Mouse (Mus musculus) neural tube, embryonic 11.5 days (tissue): ENCODE data around the gene Taf3. TPM values are rescaled to one million over a fixed set of nuclear protein-coding genes. Genes with fewer than 3 reads are reported as not detected.

Experiments used
- ATAC-seq: fragments of 200-750 bp; cut with Nextera tagmentation; 2 replicates; pipeline ENCODE4 v1.8.0; 2017; ENCODE audit warnings: moderate number of reproducible peaks, mild to moderate bottlenecking, moderate TSS enrichment, moderate library complexity; ENCODE audit not compliant: insufficient read depth, low FRiP score, low TSS enrichment
- DNase-seq: peaks from one replicate; pipeline ENCODE4 v3.0.0-alpha.2; 2015; ENCODE audit warnings: low spot score
- H3K27ac ChIP-seq: fragments of 300-500 bp; sonication (generic); 2 replicates; pipeline ENCODE4 v1.5.1; 2014; ENCODE audit warnings: low read depth, mild to moderate bottlenecking, low read length
- H3K27me3 ChIP-seq: fragments of 300-500 bp; sonication (generic); 2 replicates; pipeline ENCODE4 v1.6.1; 2014; ENCODE audit warnings: mild to moderate bottlenecking, low read length, mixed read lengths; ENCODE audit not compliant: control insufficient read depth, insufficient read depth
- H3K36me3 ChIP-seq: fragments of 300-500 bp; sonication (generic); 2 replicates; pipeline ENCODE4 v1.6.1; 2014; ENCODE audit warnings: mild to moderate bottlenecking, low read length, moderate library complexity, mixed read lengths; ENCODE audit not compliant: control insufficient read depth, insufficient read depth
- H3K4me1 ChIP-seq: fragments of 300-500 bp; sonication (generic); 2 replicates; pipeline ENCODE4 v1.6.1; 2014; ENCODE audit warnings: low read length, mixed read lengths; ENCODE audit not compliant: control insufficient read depth, insufficient read depth
- H3K4me2 ChIP-seq: fragments of 300-500 bp; sonication (generic); 2 replicates; pipeline ENCODE4 v1.6.1; 2014; ENCODE audit warnings: low read depth, mild to moderate bottlenecking, moderate library complexity
- H3K4me3 ChIP-seq: fragments of 300-500 bp; sonication (generic); 2 replicates; pipeline ENCODE4 v1.5.1; 2014; ENCODE audit warnings: low read depth, low read length
- H3K9ac ChIP-seq: fragments of 300-500 bp; sonication (generic); 2 replicates; pipeline ENCODE4 v1.6.1; 2014; ENCODE audit warnings: mild to moderate bottlenecking, low read length
- H3K9me3 ChIP-seq: fragments of 300-500 bp; sonication (generic); 2 replicates; pipeline ENCODE4 v1.6.1; 2016; ENCODE audit warnings: low read length; ENCODE audit not compliant: control insufficient read depth
- WGBS: fragments of 180-500 bp; shearing (Covaris S2); extraction: QIAGEN DNeasy Blood & Tissue Kit; methylation state at CpG from one replicate; pipeline ENCODE4 v1.1.7; 2014; 5-methylcytosine and 5-hydroxymethylcytosine counted together
- polyA plus RNA-seq: library from polyadenylated mRNA; unstranded; fragments of >200 nt; fragmentation: Nextera tagmentation; extraction: Ambion mirVana; gene quantifications from 2 replicates; pipeline ENCODE4 v1.2.1, GENCODE M21; 2014

The Taf3 gene
- polyA plus RNA-seq, 1 experiment from 2014 or later, result 16.8 TPM

DNA sequence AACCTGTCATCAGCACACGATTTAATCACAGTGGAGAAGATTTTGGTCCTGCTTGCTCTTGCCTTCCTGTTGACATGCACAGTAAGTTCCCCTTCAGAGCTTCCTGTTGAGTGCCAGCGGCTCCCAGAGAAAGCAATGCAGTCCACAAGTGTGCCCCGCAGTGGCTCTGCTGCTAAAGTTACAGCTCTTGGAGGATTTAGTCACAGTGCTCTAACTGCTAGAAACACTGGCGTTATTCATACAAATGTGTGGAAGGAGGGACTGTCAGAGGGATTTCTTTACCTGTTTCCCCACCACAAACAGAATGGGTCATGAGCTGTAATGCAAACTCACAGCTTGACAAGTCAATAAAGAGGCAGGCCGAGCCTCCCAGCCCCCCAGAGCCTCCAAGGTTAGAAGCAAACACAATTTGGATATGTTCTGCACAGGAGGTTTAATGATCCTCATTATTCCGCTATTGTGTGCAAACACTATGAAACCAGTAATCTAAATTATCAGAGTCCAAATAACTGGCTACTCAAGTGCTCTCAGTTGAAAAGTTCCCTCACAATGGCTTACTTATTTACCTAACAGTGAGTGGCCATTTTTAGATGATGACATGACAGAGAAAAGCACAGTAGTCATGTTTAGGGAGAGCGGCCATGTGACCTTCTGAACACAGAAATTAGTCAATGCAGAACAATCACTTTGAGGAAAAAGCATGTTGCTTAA lies 122.0 kb downstream of the Taf3 start:
- H3K27ac ChIP-seq, result no peak overlapping the region
- no peaks in the 10 kb centered on the region for H3K27me3 ChIP-seq
- ATAC-seq (no peak), DNase-seq (no peak)
- no peaks in the 10 kb centered on the region for H3K9me3 ChIP-seq
- 53% methylated on average over 7 of the region's 7 CpGs for WGBS
- H3K36me3 ChIP-seq, result no peaks in the 10 kb centered on the region
- 0 out of 2 replicates have a peak, but pooled peaks cover 5% of the 10 kb centered on the region for H3K4me1 ChIP-seq
- no peak overlapping the region for H3K4me3 ChIP-seq
- H3K9ac ChIP-seq, result no peak overlapping the region
- H3K4me2 ChIP-seq, result no peak overlapping the region

GRCm38 (mm10) chr2:9918691-9919471 lies 129.5 kb downstream of the Taf3 start:
- no peak overlapping the region for H3K9ac ChIP-seq
- 92% methylated on average over 17 of the region's 17 CpGs for WGBS
- no peaks in the 10 kb centered on the region for H3K4me1 ChIP-seq
- H3K27me3 ChIP-seq, result no peaks in the 10 kb centered on the region
- H3K4me3 ChIP-seq, result no peak overlapping the region
- no peak overlapping the region for H3K4me2 ChIP-seq
- no peaks in the 10 kb centered on the region; the same call in 1 of the 2 replicates for H3K36me3 ChIP-seq
- ATAC-seq, result no peak
- no peak overlapping the region for H3K27ac ChIP-seq
- H3K9me3 ChIP-seq, result no peaks in the 10 kb centered on the region
- DNase-seq, result no peak

- 88% methylated on average over 9 of the region's 9 CpGs for WGBS
- H3K9ac ChIP-seq, result no peak overlapping the region
- H3K4me2 ChIP-seq, result no peak overlapping the region
- no peaks in the 10 kb centered on the region; the same call in 1 of the 2 replicates for H3K36me3 ChIP-seq
- H3K27me3 ChIP-seq, result no peaks in the 10 kb centered on the region
- no peak for DNase-seq
- no peak overlapping the region for H3K27ac ChIP-seq
- H3K4me1 ChIP-seq, result no peaks in the 10 kb centered on the region
- no peaks in the 10 kb centered on the region for H3K9me3 ChIP-seq
- H3K4me3 ChIP-seq, result no peak overlapping the region
- no peak for ATAC-seq
These were observed 130.8 kb downstream of the Taf3 start for GRCm38 (mm10) chr2:9917602-9918001.

DNA sequence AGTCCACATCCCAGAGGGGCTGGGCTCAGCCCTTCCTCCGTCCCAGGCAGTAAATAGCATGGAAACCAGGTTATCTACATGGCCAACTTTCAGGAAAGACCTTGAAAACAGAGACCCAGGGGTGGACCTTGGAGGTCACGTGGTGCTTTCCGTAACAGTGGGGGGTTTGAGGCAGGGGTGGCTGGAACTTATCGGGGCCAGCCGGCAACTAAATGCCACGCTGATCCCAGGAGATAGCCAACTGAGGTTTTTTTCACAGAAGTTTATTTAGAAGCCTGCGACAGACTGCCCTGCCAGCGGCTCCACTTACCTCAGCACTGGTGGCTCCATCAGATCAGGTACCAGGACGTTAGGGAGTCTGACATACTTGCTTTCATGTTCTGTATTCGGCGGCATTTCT lies 142.4 kb downstream of the Taf3 start:
- 0 out of 2 replicates have a peak, but pooled peaks cover 2% of the 10 kb centered on the region for H3K27me3 ChIP-seq
- H3K4me3 ChIP-seq, result no peak overlapping the region
- ATAC-seq (no peak), DNase-seq (no peak)
- WGBS, result 10% methylated on average over 11 of the region's 11 CpGs
- peak overlapping the region; percentile 14; the same call in 1 of the 2 replicates for H3K4me2 ChIP-seq
- no peak overlapping the region for H3K27ac ChIP-seq
- no peaks in the 10 kb centered on the region for H3K4me1 ChIP-seq
- H3K9ac ChIP-seq, result no peak overlapping the region
- H3K9me3 ChIP-seq, result no peaks in the 10 kb centered on the region
- no peaks in the 10 kb centered on the region for H3K36me3 ChIP-seq

GRCm38 (mm10) chr2:9903854-9904560 lies 144.4 kb downstream of the Taf3 start:
- Histone ChIP-seq H3K27ac (no peak overlapping the region), H3K27me3 (peaks cover 6% of the 10 kb centered on the region; the same call in 1 of the 2 replicates), H3K4me1 (no peaks in the 10 kb centered on the region), H3K4me2 (no peak overlapping the region), H3K4me3 (no peak overlapping the region), H3K9me3 (no peaks in the 10 kb centered on the region), H3K9ac (no peak overlapping the region), H3K36me3 (no peaks in the 10 kb centered on the region)
- no peak for DNase-seq
- WGBS, result 54% methylated on average over 14 of the region's 14 CpGs
- no peak for ATAC-seq

DNA sequence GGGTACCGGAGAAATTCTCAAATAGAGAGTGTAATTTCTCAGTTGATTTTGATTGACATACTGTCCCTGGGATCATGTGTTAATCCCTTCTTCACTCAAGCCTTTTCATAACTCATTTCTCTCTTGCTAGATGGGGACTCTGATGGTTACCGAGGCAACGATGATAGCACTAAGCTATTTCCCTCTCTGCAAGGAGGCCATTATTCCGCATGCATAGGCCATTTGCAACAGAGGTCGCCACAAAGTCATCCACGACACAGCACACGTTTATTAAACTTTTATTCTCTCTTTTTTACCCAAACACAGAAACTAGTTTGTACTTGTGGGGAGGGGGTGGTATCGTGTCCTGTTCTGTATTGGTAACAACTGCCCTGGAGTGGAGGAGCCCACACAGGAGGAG lies 150.6 kb downstream of the Taf3 start:
- ATAC-seq (no peak; the same call in 1 of the 2 replicates), DNase-seq (peak; percentile 22)
- Histone ChIP-seq H3K36me3 (no peaks in the 10 kb centered on the region), H3K4me2 (no peak overlapping the region), H3K27ac (no peak overlapping the region), H3K4me3 (no peak overlapping the region), H3K9me3 (no peaks in the 10 kb centered on the region), H3K4me1 (no peaks in the 10 kb centered on the region), H3K27me3 (peaks cover 63% of the 10 kb centered on the region), H3K9ac (no peak overlapping the region)
- WGBS, result under 1% methylated on average over 8 of the region's 8 CpGs

DNA sequence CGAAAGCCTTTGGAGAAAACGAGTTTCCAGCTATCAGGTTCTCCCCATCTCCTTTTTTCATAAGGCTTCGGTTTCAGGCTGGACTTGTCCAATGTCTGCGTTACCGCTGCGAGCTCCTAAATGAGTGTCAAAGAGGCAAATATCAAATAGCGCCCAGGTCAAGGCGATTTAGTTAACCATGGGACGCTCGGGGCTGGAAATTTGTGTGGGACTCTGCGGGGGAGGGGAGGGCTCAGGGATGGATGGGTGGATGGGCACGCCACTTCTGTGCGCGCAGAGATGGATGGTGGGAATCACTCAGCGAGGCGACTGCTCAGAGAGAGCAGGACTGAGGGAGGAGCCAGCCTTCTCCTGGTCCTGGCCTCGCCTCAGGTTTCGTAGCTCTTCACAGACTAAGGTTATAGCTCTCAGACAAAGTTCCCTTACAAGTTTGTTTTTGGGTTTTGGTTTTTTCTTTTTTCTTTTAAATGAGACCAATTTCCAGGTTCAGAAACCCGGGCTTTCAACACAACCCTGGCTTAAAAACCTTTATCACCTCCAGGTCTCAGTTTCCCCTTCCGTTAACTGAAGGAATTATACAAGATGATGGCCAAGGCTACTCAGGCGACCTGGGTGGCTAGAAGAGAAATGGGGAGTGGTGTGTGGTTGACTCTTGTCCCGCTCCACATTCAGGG lies 152.2 kb downstream of the Taf3 start:
- Histone ChIP-seq H3K27ac (no peak overlapping the region), H3K4me3 (no peak overlapping the region), H3K36me3 (no peaks in the 10 kb centered on the region), H3K9me3 (no peaks in the 10 kb centered on the region), H3K4me2 (peak overlapping the region; percentile 7), H3K4me1 (no peaks in the 10 kb centered on the region), H3K9ac (no peak overlapping the region), H3K27me3 (peaks cover 75% of the 10 kb centered on the region)
- WGBS, result under 1% methylated on average over 22 of the region's 22 CpGs
- ATAC-seq (0 out of 2 replicates have a peak, but pooled peaks have one; percentile 23), DNase-seq (peak; percentile 58)

- Histone ChIP-seq H3K9me3 (no peaks in the 10 kb centered on the region), H3K9ac (no peak overlapping the region), H3K4me2 (no peak overlapping the region), H3K4me1 (no peaks in the 10 kb centered on the region), H3K27me3 (peaks cover 86% of the 10 kb centered on the region), H3K4me3 (no peak overlapping the region), H3K27ac (no peak overlapping the region), H3K36me3 (no peaks in the 10 kb centered on the region)
- ATAC-seq (no peak; the same call in 1 of the 2 replicates), DNase-seq (peak; percentile 23)
- under 1% methylated on average over 19 of the region's 19 CpGs for WGBS
These were observed 153.4 kb downstream of the Taf3 start for GRCm38 (mm10) chr2:9894836-9895593.
